Mouse (Mus musculus) lung, embryonic 15.5 days (tissue): Measurements from ENCODE around the gene Dock9. TPM values are rescaled to one million over a fixed set of nuclear protein-coding genes. Genes with fewer than 3 reads are reported as not detected.

ENCODE experiments used
- ATAC-seq: fragments of 200-750 bp; cut with Nextera tagmentation; 2 replicates; pipeline ENCODE4 v1.8.0; 2017; ENCODE audit warnings: moderate number of reproducible peaks, borderline replicate concordance; ENCODE audit not compliant: low FRiP score, low TSS enrichment; ENCODE audit errors: extremely low read depth
- H3K27ac ChIP-seq: fragments of 300-500 bp; sonication (generic); 2 replicates; pipeline ENCODE4 v1.5.1; 2015; ENCODE audit warnings: moderate library complexity, mild to moderate bottlenecking, inconsistent platforms
- H3K27me3 ChIP-seq: fragments of 300-500 bp; sonication (generic); 2 replicates; pipeline ENCODE4 v1.6.1; 2015; ENCODE audit warnings: inconsistent platforms
- H3K36me3 ChIP-seq: fragments of 300-500 bp; sonication (generic); 2 replicates; pipeline ENCODE4 v1.6.1; 2015; ENCODE audit warnings: inconsistent platforms
- H3K4me1 ChIP-seq: fragments of 300-500 bp; sonication (generic); 2 replicates; pipeline ENCODE4 v1.6.1; 2015; ENCODE audit warnings: inconsistent platforms
- H3K4me2 ChIP-seq: fragments of 300-500 bp; sonication (generic); 2 replicates; pipeline ENCODE4 v1.6.1; 2015; ENCODE audit warnings: inconsistent platforms, mild to moderate bottlenecking, moderate library complexity
- H3K4me3 ChIP-seq: fragments of 300-500 bp; sonication (generic); 2 replicates; pipeline ENCODE4 v1.5.1; 2015; ENCODE audit warnings: mild to moderate bottlenecking, inconsistent platforms
- H3K9ac ChIP-seq: fragments of 300-500 bp; sonication (generic); 2 replicates; pipeline ENCODE4 v1.6.1; 2015; ENCODE audit warnings: inconsistent platforms
- H3K9me3 ChIP-seq: fragments of 300-500 bp; sonication (generic); 2 replicates; pipeline ENCODE4 v1.6.1; 2016; ENCODE audit warnings: inconsistent platforms
- WGBS: fragments of 180-500 bp; shearing (Covaris S2); methylation state at CpG from one replicate; pipeline ENCODE4 v1.1.7; 2015; 5-methylcytosine and 5-hydroxymethylcytosine counted together
- polyA plus RNA-seq: library from polyadenylated mRNA; unstranded; fragments of >200 nt; fragmentation: Nextera tagmentation; extraction: Ambion mirVana; gene quantifications from 2 replicates; pipeline ENCODE4 v1.2.1, GENCODE M21; 2015

The Dock9 gene
- polyA plus RNA-seq, 1 experiment from 2014 or later: 11.0 TPM

GRCm38 (mm10) chr14:121788451-121788850 lies 9.2 kb downstream of the Dock9 start:
- ATAC-seq: no peak
- WGBS: 84% methylated on average over 6 of the region's 6 CpGs
- H3K4me3 ChIP-seq: no peak overlapping the region
- no peak overlapping the region for H3K9ac ChIP-seq
- H3K4me2 ChIP-seq: no peak overlapping the region
- no peak overlapping the region for H3K27ac ChIP-seq
- H3K36me3 ChIP-seq: no peaks in the 10 kb centered on the region
- no peaks in the 10 kb centered on the region for H3K27me3 ChIP-seq
- no peaks in the 10 kb centered on the region for H3K4me1 ChIP-seq
- H3K9me3 ChIP-seq: no peaks in the 10 kb centered on the region

- 84% methylated on average over 12 of the region's 12 CpGs for WGBS
- ATAC-seq: no peak
Observed at GRCm38 (mm10) chr14:121787430-121787829, 10.2 kb downstream of the Dock9 start.

GRCm38 (mm10) chr14:121786900-121787299 lies 10.7 kb downstream of the Dock9 start:
- Histone ChIP-seq H3K4me3 (no peak overlapping the region), H3K27me3 (no peaks in the 10 kb centered on the region), H3K4me2 (no peak overlapping the region; the same call in 1 of the 2 replicates), H3K9ac (no peak overlapping the region), H3K36me3 (no peaks in the 10 kb centered on the region), H3K4me1 (peaks cover under 1% of the 10 kb centered on the region), H3K27ac (no peak overlapping the region), H3K9me3 (no peaks in the 10 kb centered on the region)
- ATAC-seq: no peak
- 75% methylated on average over 12 of the region's 12 CpGs for WGBS

More at GRCm38 (mm10) chr14:121787430-121787829, 10.2 kb downstream of the Dock9 start:
- H3K36me3 ChIP-seq: no peaks in the 10 kb centered on the region
- no peak overlapping the region for H3K27ac ChIP-seq
- H3K9me3 ChIP-seq: no peaks in the 10 kb centered on the region
- H3K27me3 ChIP-seq: no peaks in the 10 kb centered on the region
- H3K4me3 ChIP-seq: no peak overlapping the region
- H3K9ac ChIP-seq: no peak overlapping the region
- H3K4me1 ChIP-seq: no peaks in the 10 kb centered on the region
- no peak overlapping the region for H3K4me2 ChIP-seq

GRCm38 (mm10) chr14:121785394-121785793 lies 12.2 kb downstream of the Dock9 start:
- whole genome bisulfite sequencing: 54% methylated on average over 1 of the region's 1 CpGs
- Histone ChIP-seq H3K4me2 (no peak overlapping the region), H3K36me3 (no peaks in the 10 kb centered on the region), H3K4me3 (no peak overlapping the region), H3K9me3 (no peaks in the 10 kb centered on the region), H3K9ac (no peak overlapping the region), H3K4me1 (peaks cover 15% of the 10 kb centered on the region), H3K27ac (no peak overlapping the region), H3K27me3 (no peaks in the 10 kb centered on the region)
- ATAC-seq: no peak

- ATAC-seq: peak; percentile 60
- H3K9ac ChIP-seq: no peak overlapping the region
Observed at GRCm38 (mm10) chr14:121780942-121781531, 16.6 kb downstream of the Dock9 start.

GRCm38 (mm10) chr14:121780144-121780913 lies 17.3 kb downstream of the Dock9 start:
- no peak overlapping the region for H3K9ac ChIP-seq
- no peaks in the 10 kb centered on the region for H3K36me3 ChIP-seq
- H3K4me3 ChIP-seq: no peak overlapping the region
- no peaks in the 10 kb centered on the region for H3K27me3 ChIP-seq
- no peak for ATAC-seq
- H3K4me1 ChIP-seq: peaks cover 35% of the 10 kb centered on the region
- H3K9me3 ChIP-seq: no peaks in the 10 kb centered on the region
- WGBS: 24% methylated on average over 11 of the region's 11 CpGs
- H3K27ac ChIP-seq: peak overlapping the region; percentile 84
- no peak overlapping the region for H3K4me2 ChIP-seq

More at GRCm38 (mm10) chr14:121780942-121781531, 16.6 kb downstream of the Dock9 start:
- Histone ChIP-seq H3K27me3 (no peaks in the 10 kb centered on the region), H3K27ac (peak overlapping the region; percentile 84), H3K9me3 (no peaks in the 10 kb centered on the region), H3K4me3 (no peak overlapping the region), H3K4me1 (peaks cover 35% of the 10 kb centered on the region), H3K36me3 (no peaks in the 10 kb centered on the region), H3K4me2 (peak overlapping the region; percentile 11; the same call in 1 of the 2 replicates)
- WGBS: 24% methylated on average over 12 of the region's 12 CpGs

- H3K4me3 ChIP-seq: no peak overlapping the region
- no peak overlapping the region for H3K4me2 ChIP-seq
- ATAC-seq: no peak
- H3K9ac ChIP-seq: no peak overlapping the region
- 73% methylated on average over 3 of the region's 3 CpGs for WGBS
- H3K36me3 ChIP-seq: no peaks in the 10 kb centered on the region
- H3K27me3 ChIP-seq: no peaks in the 10 kb centered on the region
- no peak overlapping the region for H3K27ac ChIP-seq
- no peaks in the 10 kb centered on the region for H3K9me3 ChIP-seq
- peaks cover 36% of the 10 kb centered on the region for H3K4me1 ChIP-seq
Observed at GRCm38 (mm10) chr14:121779620-121780019, 18.0 kb downstream of the Dock9 start.

GRCm38 (mm10) chr14:121777279-121777831 lies 20.3 kb downstream of the Dock9 start:
- H3K4me2 ChIP-seq: no peak overlapping the region
- ATAC-seq: no peak; the same call in 1 of the 2 replicates
- H3K27me3 ChIP-seq: no peaks in the 10 kb centered on the region
- no peak overlapping the region for H3K9ac ChIP-seq
- H3K36me3 ChIP-seq: no peaks in the 10 kb centered on the region
- peak overlapping the region; percentile 50 for H3K27ac ChIP-seq
- H3K4me3 ChIP-seq: no peak overlapping the region
- H3K4me1 ChIP-seq: peaks cover 47% of the 10 kb centered on the region
- no peaks in the 10 kb centered on the region for H3K9me3 ChIP-seq
- 36% methylated on average over 4 of the region's 4 CpGs for WGBS

- ATAC-seq: no peak
- WGBS: 84% methylated on average over 4 of the region's 4 CpGs
- H3K36me3 ChIP-seq: no peaks in the 10 kb centered on the region
- no peaks in the 10 kb centered on the region for H3K9me3 ChIP-seq
- no peak overlapping the region for H3K4me2 ChIP-seq
- no peak overlapping the region for H3K27ac ChIP-seq
- H3K4me1 ChIP-seq: peaks cover 45% of the 10 kb centered on the region
- no peaks in the 10 kb centered on the region for H3K27me3 ChIP-seq
- H3K4me3 ChIP-seq: no peak overlapping the region
- H3K9ac ChIP-seq: no peak overlapping the region
Observed at GRCm38 (mm10) chr14:121776749-121777148, 20.9 kb downstream of the Dock9 start.

GRCm38 (mm10) chr14:121762021-121762452 lies 35.6 kb downstream of the Dock9 start:
- Histone ChIP-seq H3K4me2 (no peak overlapping the region), H3K9me3 (no peaks in the 10 kb centered on the region), H3K4me1 (no peaks in the 10 kb centered on the region), H3K9ac (no peak overlapping the region; the same call in 1 of the 2 replicates), H3K36me3 (no peaks in the 10 kb centered on the region), H3K27me3 (no peaks in the 10 kb centered on the region), H3K4me3 (no peak overlapping the region), H3K27ac (no peak overlapping the region)
- ATAC-seq: no peak
- WGBS: 50% methylated on average over 11 of the region's 11 CpGs

GRCm38 (mm10) chr14:121760403-121760802 lies 37.2 kb downstream of the Dock9 start:
- H3K27me3 ChIP-seq: no peaks in the 10 kb centered on the region
- H3K4me1 ChIP-seq: peaks cover 5% of the 10 kb centered on the region
- no peak overlapping the region for H3K27ac ChIP-seq
- no peaks in the 10 kb centered on the region for H3K36me3 ChIP-seq
- ATAC-seq: no peak
- no peaks in the 10 kb centered on the region for H3K9me3 ChIP-seq
- no peak overlapping the region for H3K4me3 ChIP-seq
- H3K4me2 ChIP-seq: no peak overlapping the region
- H3K9ac ChIP-seq: no peak overlapping the region
- 72% methylated on average over 5 of the region's 5 CpGs for WGBS

GRCm38 (mm10) chr14:121754110-121754509 lies 43.5 kb downstream of the Dock9 start:
- Histone ChIP-seq H3K9ac (no peak overlapping the region), H3K27me3 (no peaks in the 10 kb centered on the region), H3K4me2 (no peak overlapping the region), H3K9me3 (no peaks in the 10 kb centered on the region), H3K27ac (peak overlapping the region; percentile 77), H3K36me3 (no peaks in the 10 kb centered on the region), H3K4me1 (peaks cover 21% of the 10 kb centered on the region), H3K4me3 (no peak overlapping the region)
- WGBS: 21% methylated on average over 11 of the region's 11 CpGs
- ATAC-seq: peak; percentile 75; the same call in 1 of the 2 replicates
